Mouse (Mus musculus) myocyte (in vitro differentiated cells): ENCODE results near the gene Ubac2. TPM values are rescaled to one million over a fixed set of nuclear protein-coding genes. Genes with fewer than 3 reads are reported as not detected.

Experiments
- H3K27me3 ChIP-seq: one replicate; pipeline ENCODE4 v1.6.1; 2011; ENCODE audit not compliant: control insufficient read depth, insufficient read depth, insufficient read length
- H3K36me3 ChIP-seq: one replicate; pipeline ENCODE4 v1.6.1; 2011; ENCODE audit not compliant: control insufficient read depth, insufficient read depth
- H3K4me2 ChIP-seq: one replicate; pipeline ENCODE4 v1.6.1; 2011; ENCODE audit warnings: low read depth, control low read depth
- H3K4me3 ChIP-seq: one replicate; pipeline ENCODE4 v1.5.1; 2011; ENCODE audit warnings: mild to moderate bottlenecking, control low read depth, moderate library complexity
- H3K79me2 ChIP-seq: one replicate; pipeline ENCODE4 v1.6.1; 2011; ENCODE audit not compliant: control insufficient read depth, insufficient read depth
- H3ac ChIP-seq: one replicate; pipeline ENCODE4 v1.6.1; 2011; ENCODE audit not compliant: control insufficient read depth, insufficient read length
- CEBPB ChIP-seq: IDR thresholded peaks from 2 replicates; pipeline ENCODE4 v1.6.1; 2011; ENCODE audit warnings: mild to moderate bottlenecking, moderate library complexity; ENCODE audit not compliant: poor library complexity, insufficient read depth, severe bottlenecking
- E2F4 ChIP-seq: IDR thresholded peaks from one replicate; pipeline ENCODE4 v1.6.1; 2011; ENCODE audit warnings: mild to moderate bottlenecking, control low read depth, moderate library complexity; ENCODE audit not compliant: insufficient read depth
- MAX ChIP-seq: IDR thresholded peaks from one replicate; pipeline ENCODE4 v1.6.1; 2011; ENCODE audit warnings: low read depth, mild to moderate bottlenecking, control low read depth
- MYOD1 ChIP-seq, 3 experiments: IDR thresholded peaks; one replicate each; pipeline ENCODE4 v1.6.1; 2011; ENCODE audit warnings: control low read depth in 2 of 3, low read depth in 2 of 3, mild to moderate bottlenecking in 2 of 3, moderate library complexity in 1 of 3; ENCODE audit not compliant: insufficient read length in 2 of 3, control insufficient read depth in 1 of 3
- MYOG ChIP-seq, 3 experiments: IDR thresholded peaks; one replicate each; pipeline ENCODE4 v1.6.1; 2011; ENCODE audit warnings: control low read depth in 2 of 3, low read depth in 2 of 3, mild to moderate bottlenecking in 2 of 3; ENCODE audit not compliant: insufficient read length in 2 of 3, control insufficient read depth in 1 of 3, insufficient read depth in 1 of 3
- POLR2A ChIP-seq: IDR thresholded peaks from one replicate; pipeline ENCODE4 v1.6.1; 2011; ENCODE audit warnings: low read depth, mild to moderate bottlenecking, control low read depth, moderate library complexity; ENCODE audit not compliant: insufficient read length
- POLR2AphosphoS2 ChIP-seq: IDR thresholded peaks from one replicate; pipeline ENCODE4 v1.6.1; 2011; ENCODE audit warnings: low read depth, control low read depth; ENCODE audit not compliant: insufficient read length
- REST ChIP-seq: IDR thresholded peaks from one replicate; pipeline ENCODE4 v1.6.1; 2011; ENCODE audit warnings: mild to moderate bottlenecking, control low read depth, moderate library complexity; ENCODE audit not compliant: insufficient read depth, insufficient read length
- SRF ChIP-seq: IDR thresholded peaks from one replicate; pipeline ENCODE4 v1.6.1; 2011; ENCODE audit warnings: low read depth; ENCODE audit not compliant: control insufficient read depth, insufficient read length
- TCF12 ChIP-seq: IDR thresholded peaks from one replicate; pipeline ENCODE4 v1.6.1; 2011; ENCODE audit warnings: mild to moderate bottlenecking, control low read depth; ENCODE audit not compliant: poor library complexity, insufficient read depth, severe bottlenecking
- TCF3 ChIP-seq: IDR thresholded peaks from one replicate; pipeline ENCODE4 v1.6.1; 2011; ENCODE audit warnings: low read depth, control low read depth; ENCODE audit not compliant: insufficient read length
- USF1 ChIP-seq: IDR thresholded peaks from one replicate; pipeline ENCODE4 v1.6.1; 2011; ENCODE audit warnings: low read depth, mild to moderate bottlenecking, control low read depth, moderate library complexity
- polyA plus RNA-seq: library from polyadenylated mRNA; unstranded; fragments of >200 nt; fragmentation: generic; extraction: Trizol; gene quantifications from one replicate; pipeline ENCODE4 v1.2.1, GENCODE M21; 2012; ENCODE audit warnings: missing spikeins

Ubac2 gene
- polyA plus RNA-seq, 1 experiment: 33.1 TPM

- Histone ChIP-seq H3K4me2 (no peak overlapping the region), H3K27me3 (no peaks in the 10 kb centered on the region), H3ac (no peak overlapping the region), H3K4me3 (no peak overlapping the region), H3K79me2 (no peaks in the 10 kb centered on the region), H3K36me3 (peaks cover 13% of the 10 kb centered on the region)
- TF ChIP-seq TCF12 (no peak), REST (no peak), CEBPB (no peak), POLR2AphosphoS2 (no peak), MAX (no peak), POLR2A (no peak), TCF3 (no peak), MYOD1 (IDR thresholded peaks at IDR 0.05; ENCODE audit: control insufficient read depth in 1 of 3, insufficient read length in 2 of 3, low read depth in 2 of 3) (no peak), USF1 (no peak), E2F4 (no peak), MYOG (IDR thresholded peaks at IDR 0.05; ENCODE audit: control insufficient read depth in 1 of 3, insufficient read depth in 1 of 3, insufficient read length in 2 of 3, low read depth in 2 of 3) (no peak), SRF (no peak)
Observed at GRCm38 (mm10) chr14:121906992-121907681, 28.7 kb downstream of the Ubac2 start.

DNA sequence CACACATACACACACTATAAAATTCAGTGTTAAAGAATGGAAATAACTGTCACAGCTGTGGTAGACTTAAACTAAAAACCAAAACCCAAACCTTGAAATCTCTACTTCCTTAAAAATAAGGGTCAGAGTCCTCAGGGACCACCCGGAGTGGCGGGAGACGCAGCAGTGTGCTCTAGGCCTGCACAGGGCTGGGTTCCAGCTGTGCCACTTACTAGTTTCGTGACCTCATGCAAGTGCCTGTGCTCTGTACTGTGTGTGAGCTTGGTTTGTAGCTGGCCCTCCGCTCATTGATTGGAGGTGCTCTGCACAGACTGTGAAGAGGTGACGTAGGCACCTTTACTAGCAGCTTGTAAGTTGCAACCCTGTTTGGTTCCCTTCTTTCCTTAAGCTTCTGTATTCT is 31.4 kb downstream of the Ubac2 start:
- peaks cover 13% of the 10 kb centered on the region for H3K36me3 ChIP-seq

GRCm38 (mm10) chr14:121912501-121912900 is 34.1 kb downstream of the Ubac2 start:
- Histone ChIP-seq H3K4me2 (no peak overlapping the region), H3K79me2 (no peaks in the 10 kb centered on the region), H3K4me3 (no peak overlapping the region), H3ac (no peak overlapping the region), H3K27me3 (no peaks in the 10 kb centered on the region), H3K36me3 (peaks cover 10% of the 10 kb centered on the region)
- no peak for TF ChIP-seq USF1
- TF ChIP-seq E2F4: no peak
- no peak for TF ChIP-seq CEBPB
- no peak for TF ChIP-seq MYOD1 (IDR thresholded peaks at IDR 0.05; ENCODE audit: control insufficient read depth in 1 of 3, insufficient read length in 2 of 3, low read depth in 2 of 3)
- TF ChIP-seq POLR2A: no peak
- no peak for TF ChIP-seq SRF
- TF ChIP-seq TCF12: no peak
- TF ChIP-seq MAX: no peak
- no peak for TF ChIP-seq REST
- no peak for TF ChIP-seq MYOG (IDR thresholded peaks at IDR 0.05; ENCODE audit: control insufficient read depth in 1 of 3, insufficient read depth in 1 of 3, insufficient read length in 2 of 3, low read depth in 2 of 3)
- TF ChIP-seq POLR2AphosphoS2: no peak
- no peak for TF ChIP-seq TCF3

More for the DNA sequence above, 31.4 kb downstream of the Ubac2 start:
- H3K4me3 ChIP-seq: no peak overlapping the region
- H3K27me3 ChIP-seq: no peaks in the 10 kb centered on the region
- no peak for TF ChIP-seq MYOG (IDR thresholded peaks at IDR 0.05; ENCODE audit: control insufficient read depth in 1 of 3, insufficient read depth in 1 of 3, insufficient read length in 2 of 3, low read depth in 2 of 3)
- no peak overlapping the region for H3ac ChIP-seq
- H3K79me2 ChIP-seq: no peaks in the 10 kb centered on the region
- no peak overlapping the region for H3K4me2 ChIP-seq

DNA sequence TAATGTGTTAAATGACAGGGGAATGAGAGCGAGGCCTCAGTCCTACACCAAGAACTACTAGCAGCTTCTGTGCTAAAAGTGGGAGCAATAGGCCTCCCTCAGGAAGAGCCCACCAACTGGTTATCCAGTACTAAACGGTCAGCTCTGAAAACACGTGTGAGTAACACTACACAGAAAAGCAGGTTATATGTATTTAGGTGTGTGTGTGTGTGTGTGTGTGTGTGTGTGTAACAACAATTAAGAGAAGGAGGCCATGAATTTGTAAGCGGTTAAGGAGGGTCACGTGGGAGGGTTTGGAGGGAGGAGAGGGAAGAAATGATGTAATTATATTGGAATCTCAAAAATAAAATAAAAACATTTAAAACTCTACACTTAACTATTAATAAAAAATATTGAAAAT is 36.7 kb downstream of the Ubac2 start:
- H3K4me2 ChIP-seq: no peak overlapping the region
- H3K4me3 ChIP-seq: no peak overlapping the region
- no peak overlapping the region for H3ac ChIP-seq
- no peaks in the 10 kb centered on the region for H3K79me2 ChIP-seq
- no peaks in the 10 kb centered on the region for H3K27me3 ChIP-seq
- no peaks in the 10 kb centered on the region for H3K36me3 ChIP-seq
- no peak for TF ChIP-seq REST
- no peak for TF ChIP-seq E2F4
- TF ChIP-seq CEBPB: no peak
- TF ChIP-seq POLR2A: no peak
- no peak for TF ChIP-seq MYOD1 (IDR thresholded peaks at IDR 0.05; ENCODE audit: control insufficient read depth in 1 of 3, insufficient read length in 2 of 3, low read depth in 2 of 3)
- TF ChIP-seq SRF: no peak
- TF ChIP-seq USF1: no peak
- TF ChIP-seq MAX: no peak
- no peak for TF ChIP-seq TCF3

DNA sequence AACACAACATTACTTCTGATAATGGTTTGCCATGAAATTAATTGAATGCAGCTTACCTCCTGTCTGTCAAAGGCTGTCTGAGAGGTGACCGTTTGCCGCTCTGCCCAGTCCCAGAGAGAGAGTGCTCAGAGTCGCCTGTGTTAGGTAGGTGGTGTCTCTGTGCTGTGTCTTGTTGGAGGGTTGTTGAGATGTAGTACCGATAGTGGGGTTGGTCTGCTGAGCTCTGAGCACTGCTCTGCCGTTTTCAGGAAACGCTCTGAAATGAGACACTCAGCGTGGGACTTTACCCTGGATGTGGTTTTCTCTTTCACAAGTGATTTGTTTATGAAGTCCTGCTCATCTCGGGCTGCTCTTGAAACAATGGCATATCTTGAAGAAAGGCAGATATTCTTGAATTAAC is 37.2 kb downstream of the Ubac2 start, which contains the start of gene Gpr18:
Gene Gpr18 (minus strand): TSS at position 161 of the 400 bp plus-strand sequence.
- no peak within 1 kb of the TSS for H3K4me2 ChIP-seq
- H3ac ChIP-seq: no peak within 1 kb of the TSS
- no peaks in the 10 kb centered on the region for H3K79me2 ChIP-seq
- TF ChIP-seq SRF (no peak), POLR2A (no peak), POLR2AphosphoS2 (no peak), E2F4 (no peak), TCF12 (no peak), MYOD1 (IDR thresholded peaks at IDR 0.05; ENCODE audit: control insufficient read depth in 1 of 3, insufficient read length in 2 of 3, low read depth in 2 of 3) (no peak), MAX (no peak), TCF3 (no peak), CEBPB (no peak), MYOG (IDR thresholded peaks at IDR 0.05; ENCODE audit: control insufficient read depth in 1 of 3, insufficient read depth in 1 of 3, insufficient read length in 2 of 3, low read depth in 2 of 3) (no peak), USF1 (no peak), REST (no peak)
- no peaks in the 10 kb centered on the region for H3K27me3 ChIP-seq
- H3K4me3 ChIP-seq: no peak within 1 kb of the TSS
- no peaks in the 10 kb centered on the region for H3K36me3 ChIP-seq
